Mouse (Mus musculus): Measurements from ENCODE around the gene Abhd6.

Gene Abhd6

DNA sequence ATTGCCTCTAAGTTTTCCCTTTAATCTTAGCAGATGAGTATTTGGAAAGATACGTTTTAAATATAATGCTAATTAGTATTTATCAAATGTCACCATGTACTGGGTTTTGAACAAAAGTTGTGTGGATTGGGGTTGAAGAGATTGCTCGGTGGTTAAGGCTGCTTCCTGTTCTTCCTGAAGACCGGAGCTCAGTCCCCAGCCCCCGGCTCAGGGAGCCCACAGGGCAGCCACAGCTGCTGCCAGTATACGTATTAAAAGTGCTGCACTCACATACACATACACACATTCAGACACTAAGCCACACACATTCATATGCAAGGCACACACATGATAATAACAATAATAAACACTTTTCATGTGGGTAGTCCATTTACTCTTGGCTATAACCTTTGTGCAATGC is 35.4 kb downstream of the Abhd6 start:
- H3K9me3 ChIP-seq (ENCODE audit: low read length) = no peaks in the 10 kb centered on the region
- H3K4me1 ChIP-seq (replicated peaks; ENCODE audit: low read depth, low read length) = peaks cover 13% of the 10 kb centered on the region
- no peak for TF ChIP-seq POU5F1 (IDR thresholded peaks at IDR 0.05; ENCODE audit: borderline replicate concordance, low read length)
- TF ChIP-seq NANOG (IDR thresholded peaks at IDR 0.05; ENCODE audit: borderline replicate concordance, low read length) = no peak
- no peak for TF ChIP-seq CTCF (conservative IDR thresholded peaks at IDR 0.05; ENCODE audit: low read length)
- H3K4me3 ChIP-seq (replicated peaks; ENCODE audit: low read length) = no peak overlapping the region
- H3K36me3 ChIP-seq (ENCODE audit: insufficient read depth, low read length) = no peaks in the 10 kb centered on the region
- no peaks in the 10 kb centered on the region for H3K27me3 ChIP-seq (ENCODE audit: insufficient read depth, low read length)

DNA sequence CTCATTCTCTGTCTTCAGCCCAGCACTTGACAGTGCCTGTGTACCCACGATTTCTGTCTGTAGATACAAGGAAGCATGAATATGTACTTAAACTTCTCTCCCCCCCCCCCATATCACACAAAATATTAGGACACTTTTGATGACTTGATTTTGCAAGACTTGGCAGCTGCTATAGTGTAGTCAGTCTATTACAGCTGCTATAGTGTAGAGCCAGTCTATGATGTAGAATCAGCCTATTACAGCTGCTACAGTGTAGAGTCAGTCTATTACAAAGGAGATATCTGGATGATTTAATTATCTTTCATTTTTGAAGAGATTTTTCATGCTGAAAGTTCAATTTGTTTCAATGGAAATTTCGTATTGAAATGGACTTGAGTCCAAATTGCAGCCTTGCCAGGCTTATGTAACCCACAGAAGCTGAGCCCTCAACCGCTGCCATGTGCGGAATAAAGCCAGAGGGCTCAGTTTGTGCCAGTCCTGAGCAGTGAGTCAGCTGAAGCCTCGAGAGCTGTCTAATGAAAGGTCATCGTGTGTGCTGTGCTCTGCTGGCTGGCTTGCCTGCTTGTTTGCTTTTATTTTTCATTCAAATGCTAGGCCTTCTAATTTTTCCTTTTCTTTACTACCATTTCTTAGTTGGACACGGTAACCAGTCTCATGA is 36.2 kb downstream of the Abhd6 start:
- Histone ChIP-seq H3K9me3 (ENCODE audit: low read length) (no peaks in the 10 kb centered on the region), H3K27me3 (ENCODE audit: insufficient read depth, low read length) (no peaks in the 10 kb centered on the region), H3K36me3 (ENCODE audit: insufficient read depth, low read length) (no peaks in the 10 kb centered on the region), H3K4me1 (replicated peaks; ENCODE audit: low read depth, low read length) (peaks cover 13% of the 10 kb centered on the region), H3K4me3 (replicated peaks; ENCODE audit: low read length) (no peak overlapping the region)
- TF ChIP-seq CTCF (conservative IDR thresholded peaks at IDR 0.05; ENCODE audit: low read length) (no peak), POU5F1 (IDR thresholded peaks at IDR 0.05; ENCODE audit: borderline replicate concordance, low read length) (no peak), NANOG (IDR thresholded peaks at IDR 0.05; ENCODE audit: borderline replicate concordance, low read length) (no peak)

DNA sequence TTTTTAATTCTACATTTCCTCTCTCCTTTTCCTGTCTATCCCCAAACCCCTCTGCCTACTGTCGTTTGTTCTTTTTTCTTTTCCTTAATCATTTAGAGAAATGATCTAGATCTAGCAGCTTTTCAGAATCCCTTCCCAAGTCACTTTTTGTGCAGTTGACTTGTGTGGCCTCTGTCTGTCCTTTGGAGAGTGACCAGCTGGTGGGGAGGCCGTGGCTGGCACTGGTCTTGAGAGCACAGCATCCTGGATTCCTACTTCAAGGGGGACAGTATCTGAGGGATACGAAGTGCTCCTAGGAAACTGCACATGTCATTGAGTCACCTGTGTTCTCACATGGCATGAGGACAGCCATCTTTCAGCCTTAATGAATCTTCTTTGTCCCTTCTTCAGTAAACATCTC is 37.5 kb downstream of the Abhd6 start:
- no peaks in the 10 kb centered on the region for H3K27me3 ChIP-seq (ENCODE audit: insufficient read depth, low read length)
- peaks cover 20% of the 10 kb centered on the region for H3K4me1 ChIP-seq (replicated peaks; ENCODE audit: low read depth, low read length)
- H3K36me3 ChIP-seq (ENCODE audit: insufficient read depth, low read length) = no peaks in the 10 kb centered on the region
- TF ChIP-seq CTCF (conservative IDR thresholded peaks at IDR 0.05; ENCODE audit: low read length) (no peak), NANOG (IDR thresholded peaks at IDR 0.05; ENCODE audit: borderline replicate concordance, low read length) (no peak), POU5F1 (IDR thresholded peaks at IDR 0.05; ENCODE audit: borderline replicate concordance, low read length) (no peak)
- no peaks in the 10 kb centered on the region for H3K9me3 ChIP-seq (ENCODE audit: low read length)
- no peak overlapping the region for H3K4me3 ChIP-seq (replicated peaks; ENCODE audit: low read length)

DNA sequence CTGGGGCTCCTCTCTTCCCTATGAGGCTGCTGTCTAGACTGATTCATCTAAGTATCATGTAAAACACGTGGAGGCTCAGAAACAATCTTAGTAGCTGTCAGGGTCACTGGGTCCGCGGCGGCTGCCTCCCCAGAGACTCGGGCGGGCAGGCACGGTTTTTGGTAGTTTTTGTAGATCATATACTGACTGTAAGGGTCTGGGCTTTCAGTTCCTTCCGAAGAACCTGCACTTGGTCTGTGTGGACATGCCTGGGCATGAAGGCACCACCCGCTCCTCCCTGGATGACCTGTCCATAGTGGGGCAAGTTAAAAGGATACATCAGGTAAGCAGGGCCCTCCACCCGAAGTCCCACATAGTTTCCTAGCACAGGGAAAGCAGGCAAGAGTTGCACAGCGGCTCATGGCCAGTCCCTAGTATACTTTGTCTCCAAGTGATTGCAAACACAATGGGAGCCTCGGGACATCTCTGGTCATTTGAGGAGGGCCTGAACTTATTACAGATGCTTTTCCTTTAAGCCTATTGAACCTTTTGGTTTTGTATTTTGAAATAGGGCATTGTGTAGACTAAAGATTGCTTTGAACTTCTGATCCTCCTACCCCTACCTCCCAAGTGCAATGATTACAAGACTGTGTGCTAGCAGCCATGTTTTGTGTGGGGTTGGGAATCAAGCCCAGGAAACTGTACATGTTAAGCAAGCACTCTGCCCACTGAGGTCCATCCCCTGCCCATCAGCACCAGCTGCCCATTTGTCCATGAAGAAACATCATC is 38.4 kb downstream of the Abhd6 start:
- Histone ChIP-seq H3K4me3 (replicated peaks; ENCODE audit: low read length) (no peak overlapping the region), H3K9me3 (ENCODE audit: low read length) (no peaks in the 10 kb centered on the region), H3K36me3 (ENCODE audit: insufficient read depth, low read length) (no peaks in the 10 kb centered on the region), H3K27me3 (ENCODE audit: insufficient read depth, low read length) (no peaks in the 10 kb centered on the region), H3K4me1 (replicated peaks; ENCODE audit: low read depth, low read length) (peaks cover 25% of the 10 kb centered on the region)
- TF ChIP-seq CTCF (conservative IDR thresholded peaks at IDR 0.05; ENCODE audit: low read length) (no peak), NANOG (IDR thresholded peaks at IDR 0.05; ENCODE audit: borderline replicate concordance, low read length) (no peak), POU5F1 (IDR thresholded peaks at IDR 0.05; ENCODE audit: borderline replicate concordance, low read length) (no peak)

- Histone ChIP-seq H3K4me1 (replicated peaks; ENCODE audit: low read depth, low read length) (peaks cover 23% of the 10 kb centered on the region), H3K4me3 (replicated peaks; ENCODE audit: low read length) (no peak overlapping the region), H3K27me3 (ENCODE audit: insufficient read depth, low read length) (no peaks in the 10 kb centered on the region), H3K36me3 (ENCODE audit: insufficient read depth, low read length) (peaks cover 8% of the 10 kb centered on the region; the same call in 1 of the 2 replicates), H3K9me3 (ENCODE audit: low read length) (no peaks in the 10 kb centered on the region)
- TF ChIP-seq CTCF (conservative IDR thresholded peaks at IDR 0.05; ENCODE audit: low read length) (no peak), POU5F1 (IDR thresholded peaks at IDR 0.05; ENCODE audit: borderline replicate concordance, low read length) (no peak), NANOG (IDR thresholded peaks at IDR 0.05; ENCODE audit: borderline replicate concordance, low read length) (no peak)
Measured at GRCm38 (mm10) chr14:8042120-8042519, 39.4 kb downstream of the Abhd6 start.

DNA sequence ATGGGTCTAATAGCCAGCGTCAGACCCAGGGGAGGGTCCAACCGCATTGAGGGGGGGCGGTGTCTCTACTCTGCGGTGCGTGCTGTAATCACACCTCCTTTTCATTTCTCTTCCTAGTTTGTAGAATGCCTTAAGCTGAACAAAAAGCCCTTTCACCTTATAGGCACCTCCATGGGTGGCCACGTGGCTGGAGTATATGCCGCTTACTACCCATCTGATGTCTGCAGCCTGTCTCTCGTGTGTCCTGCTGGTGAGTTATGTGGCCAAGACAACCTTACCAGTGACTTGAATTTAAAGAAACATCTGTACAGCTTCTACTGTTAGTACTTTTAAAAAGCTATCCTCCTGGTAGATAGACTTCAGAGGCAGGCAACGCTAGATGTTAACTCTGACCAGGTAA is 39.9 kb downstream of the Abhd6 start:
- peaks cover 24% of the 10 kb centered on the region for H3K4me1 ChIP-seq (replicated peaks; ENCODE audit: low read depth, low read length)
- TF ChIP-seq CTCF (conservative IDR thresholded peaks at IDR 0.05; ENCODE audit: low read length) = no peak
- TF ChIP-seq NANOG (IDR thresholded peaks at IDR 0.05; ENCODE audit: borderline replicate concordance, low read length) = no peak
- no peak for TF ChIP-seq POU5F1 (IDR thresholded peaks at IDR 0.05; ENCODE audit: borderline replicate concordance, low read length)
- no peak overlapping the region for H3K4me3 ChIP-seq (replicated peaks; ENCODE audit: low read length)
- peaks cover 10% of the 10 kb centered on the region for H3K36me3 ChIP-seq (ENCODE audit: insufficient read depth, low read length)
- H3K9me3 ChIP-seq (ENCODE audit: low read length) = no peaks in the 10 kb centered on the region
- no peaks in the 10 kb centered on the region for H3K27me3 ChIP-seq (ENCODE audit: insufficient read depth, low read length)

DNA sequence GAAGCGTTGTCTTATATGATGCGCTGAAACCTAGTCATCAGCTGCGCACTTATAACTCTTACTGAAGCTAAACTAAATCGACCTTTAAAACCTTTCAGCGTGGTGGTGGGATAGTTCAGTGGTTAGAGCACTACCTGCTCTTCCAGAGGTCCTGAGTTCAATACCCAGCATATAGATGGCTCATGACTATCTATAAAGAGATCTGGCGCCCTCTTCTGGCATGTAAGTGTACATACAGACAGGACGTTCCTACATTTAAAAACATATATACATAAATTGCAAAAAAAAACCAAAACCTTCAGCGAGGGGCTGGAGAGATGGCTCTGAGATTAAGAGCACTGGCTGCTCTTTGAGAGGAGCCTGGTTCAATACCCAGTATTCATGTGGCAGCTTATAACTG is 41.6 kb downstream of the Abhd6 start:
- Histone ChIP-seq H3K9me3 (ENCODE audit: low read length) (no peaks in the 10 kb centered on the region), H3K27me3 (ENCODE audit: insufficient read depth, low read length) (no peaks in the 10 kb centered on the region), H3K36me3 (ENCODE audit: insufficient read depth, low read length) (peaks cover 17% of the 10 kb centered on the region), H3K4me3 (replicated peaks; ENCODE audit: low read length) (no peak overlapping the region), H3K4me1 (replicated peaks; ENCODE audit: low read depth, low read length) (peaks cover 39% of the 10 kb centered on the region)
- TF ChIP-seq POU5F1 (IDR thresholded peaks at IDR 0.05; ENCODE audit: borderline replicate concordance, low read length) (no peak), CTCF (conservative IDR thresholded peaks at IDR 0.05; ENCODE audit: low read length) (peak; percentile 38)

DNA sequence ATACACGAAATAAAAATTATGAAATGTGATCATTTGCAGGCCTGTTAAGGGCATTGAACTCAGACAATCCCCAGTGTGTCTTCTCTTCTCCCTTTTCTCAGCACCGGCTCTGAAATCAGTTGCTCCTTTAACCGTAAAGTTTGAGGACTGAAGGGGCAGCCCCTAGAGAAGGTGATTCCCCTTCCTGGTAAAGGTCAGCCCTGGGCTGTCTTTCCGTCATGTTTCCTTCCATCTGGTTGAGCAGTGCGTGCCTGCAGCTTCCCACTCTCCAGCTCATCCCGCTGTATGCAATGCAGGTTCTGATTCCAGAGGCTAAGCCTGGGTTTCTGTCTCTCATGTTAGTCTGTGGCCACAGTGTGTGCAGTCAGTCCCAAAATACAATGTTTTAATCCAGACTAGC is 42.1 kb downstream of the Abhd6 start:
- Histone ChIP-seq H3K4me1 (replicated peaks; ENCODE audit: low read depth, low read length) (peaks cover 43% of the 10 kb centered on the region), H3K36me3 (ENCODE audit: insufficient read depth, low read length) (peaks cover 17% of the 10 kb centered on the region), H3K27me3 (ENCODE audit: insufficient read depth, low read length) (no peaks in the 10 kb centered on the region), H3K9me3 (ENCODE audit: low read length) (no peaks in the 10 kb centered on the region), H3K4me3 (replicated peaks; ENCODE audit: low read length) (no peak overlapping the region)
- TF ChIP-seq CTCF (conservative IDR thresholded peaks at IDR 0.05; ENCODE audit: low read length) = no peak
- no peak for TF ChIP-seq POU5F1 (IDR thresholded peaks at IDR 0.05; ENCODE audit: borderline replicate concordance, low read length)
- TF ChIP-seq NANOG (IDR thresholded peaks at IDR 0.05; ENCODE audit: borderline replicate concordance, low read length) = no peak
